Mouse (Mus musculus) kidney, postnatal 14 days (tissue): ENCODE data around the gene Iba57.

Experiments
- DNase-seq: peaks from one replicate; pipeline ENCODE4 v3.0.0; 2022; ENCODE audit warnings: mixed read lengths

Gene Iba57

DNA sequence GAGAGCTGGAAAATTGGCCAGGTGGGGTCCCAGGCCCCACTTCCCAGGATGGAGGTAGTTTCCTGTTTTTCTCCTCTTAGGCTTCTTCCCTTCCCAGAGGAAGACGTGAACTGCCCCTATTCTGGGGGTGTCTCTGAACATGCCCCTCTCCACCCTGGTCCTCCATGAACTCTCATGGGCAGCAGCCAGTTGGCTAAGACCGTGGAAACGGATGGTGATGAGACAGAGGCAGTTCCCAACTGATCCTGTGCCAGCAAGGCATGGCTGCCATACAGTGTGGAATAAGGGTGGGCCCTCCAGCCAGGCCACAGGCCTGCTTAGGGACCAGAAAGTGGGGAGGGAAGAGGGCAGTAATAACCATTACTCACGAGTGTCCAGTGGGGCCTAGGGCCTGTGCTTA lies 7.0 kb upstream of the Iba57 start:
- DNase-seq: no peak

DNA sequence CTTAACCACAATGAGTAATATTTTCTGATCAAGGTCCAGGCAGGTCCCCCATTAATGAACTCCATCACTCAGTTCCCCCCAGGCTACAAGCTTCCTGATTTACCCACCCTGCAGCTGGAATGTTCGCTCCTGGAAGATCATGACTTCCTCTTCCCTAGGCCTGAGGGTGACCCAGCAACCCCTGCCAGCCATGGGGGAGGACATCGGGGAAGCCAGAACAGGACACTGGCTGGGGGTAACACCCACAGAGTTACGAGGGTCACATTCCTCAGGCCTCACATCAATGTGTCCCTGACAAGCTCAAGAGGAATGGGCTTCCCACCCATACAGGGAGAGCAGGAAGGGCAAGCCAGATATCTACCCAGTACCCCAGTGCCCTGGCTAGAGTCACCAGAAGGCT lies 6.3 kb upstream of the Iba57 start:
- DNase-seq: no peak

DNA sequence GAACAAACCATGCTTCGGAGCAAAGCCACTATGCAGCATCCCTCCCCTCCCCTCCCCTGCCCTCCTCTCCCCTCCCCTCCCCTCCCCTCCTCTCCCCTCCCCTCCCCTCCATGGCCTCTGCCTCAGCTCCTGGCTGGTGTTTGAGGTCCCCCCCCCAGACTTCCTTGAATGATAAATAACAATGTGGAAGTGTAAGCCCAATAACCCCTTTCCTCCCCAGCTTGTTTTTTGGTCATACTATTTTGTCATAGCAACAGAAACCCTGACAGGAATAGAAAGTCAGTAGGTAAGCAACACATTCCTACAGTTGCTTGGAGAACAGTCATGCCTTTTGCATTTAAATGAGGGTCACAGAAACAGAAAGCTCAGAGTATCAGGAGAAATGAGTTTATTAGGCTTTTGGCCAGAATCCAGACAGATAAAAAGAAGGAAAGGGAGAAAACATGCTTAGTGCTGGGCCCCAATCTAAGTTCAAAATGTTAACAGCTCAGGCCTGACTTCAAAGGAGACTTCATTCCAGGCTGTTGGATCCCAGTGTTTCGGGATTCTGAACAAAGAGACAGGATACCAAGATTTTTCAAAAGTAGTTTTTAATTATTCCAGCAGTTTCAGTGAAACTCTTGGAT lies 2.2 kb upstream of the Iba57 start:
- DNase-seq: no peak

DNA sequence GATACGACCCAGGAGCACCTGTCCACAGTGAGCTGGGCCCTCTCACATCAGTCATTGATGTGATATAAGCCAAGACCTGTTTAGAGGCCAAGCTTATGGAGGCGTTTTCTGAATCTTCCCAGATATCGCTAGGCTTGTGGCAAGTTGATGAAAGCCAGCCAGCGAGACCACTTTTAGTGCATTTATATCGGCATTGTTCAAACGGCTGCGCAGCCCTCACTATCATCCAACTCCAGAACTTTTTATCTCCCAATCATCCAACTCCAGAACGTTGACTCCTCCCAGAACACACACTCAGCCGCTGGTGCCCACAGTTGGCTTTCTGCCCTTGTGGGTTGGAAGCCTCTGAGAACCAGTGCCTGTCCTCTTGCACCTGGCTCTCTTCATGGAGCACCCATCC lies 845 bp upstream of the Iba57 start:
- no peak for DNase-seq

DNA sequence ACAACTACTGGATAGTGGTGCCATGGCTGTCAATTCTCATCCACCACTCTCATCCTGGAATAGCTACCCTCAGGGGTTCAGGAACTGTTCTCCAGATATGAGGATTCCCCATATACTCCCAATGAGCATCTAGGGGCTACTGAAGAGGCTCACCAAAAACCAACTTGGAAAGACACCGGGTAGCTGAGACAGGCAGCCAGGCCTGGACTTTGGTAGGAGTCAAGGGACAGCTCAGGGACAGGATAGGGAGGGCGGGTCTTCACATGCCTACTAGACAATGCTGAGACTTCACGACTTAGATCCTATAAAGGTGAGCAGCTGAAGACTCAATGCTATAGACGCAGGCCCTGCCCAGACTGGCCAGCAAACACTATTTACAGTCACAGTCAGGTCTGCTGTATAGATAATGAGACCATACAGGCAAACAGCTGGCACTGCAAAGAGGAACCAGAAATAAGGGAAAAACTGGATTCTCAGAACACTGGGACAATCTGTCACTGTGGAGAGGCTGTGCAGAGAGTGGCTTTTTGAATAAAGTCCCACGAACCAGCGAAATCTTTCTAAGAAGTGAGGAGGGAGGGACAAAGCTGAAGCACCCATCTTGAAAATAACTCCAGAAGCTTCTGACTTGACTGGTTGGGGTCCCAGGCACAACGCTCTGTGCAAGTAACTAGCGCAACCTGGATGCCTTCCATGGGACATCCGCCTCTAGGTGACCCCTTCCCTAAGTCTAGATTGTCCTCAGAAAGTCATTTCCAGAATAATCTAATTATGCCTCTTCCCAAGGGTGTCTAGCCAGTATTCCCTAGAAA lies 890 bp downstream of the Iba57 start:
- DNase-seq: no peak

DNA sequence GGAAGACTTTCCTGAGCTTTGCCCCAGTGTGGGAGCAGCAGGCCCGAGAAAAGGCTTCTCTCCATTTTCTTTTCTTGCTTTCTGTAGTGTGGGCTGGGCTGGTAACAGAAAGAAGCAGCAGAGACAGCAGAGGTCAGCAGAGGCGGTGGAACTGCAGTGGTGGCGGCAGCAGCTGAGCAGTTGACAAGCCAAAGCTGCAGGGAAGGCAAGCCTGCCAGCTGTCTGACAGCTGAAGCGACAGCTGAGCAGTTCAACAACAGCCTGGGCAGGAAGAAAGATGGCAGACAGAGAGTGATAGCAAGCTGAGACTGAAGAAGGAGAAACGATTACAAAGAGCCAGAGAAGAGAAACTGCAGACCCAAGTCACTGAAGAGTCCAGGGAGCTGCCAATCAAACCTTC lies 2.1 kb downstream of the Iba57 start:
- DNase-seq: peak; percentile 54

DNA sequence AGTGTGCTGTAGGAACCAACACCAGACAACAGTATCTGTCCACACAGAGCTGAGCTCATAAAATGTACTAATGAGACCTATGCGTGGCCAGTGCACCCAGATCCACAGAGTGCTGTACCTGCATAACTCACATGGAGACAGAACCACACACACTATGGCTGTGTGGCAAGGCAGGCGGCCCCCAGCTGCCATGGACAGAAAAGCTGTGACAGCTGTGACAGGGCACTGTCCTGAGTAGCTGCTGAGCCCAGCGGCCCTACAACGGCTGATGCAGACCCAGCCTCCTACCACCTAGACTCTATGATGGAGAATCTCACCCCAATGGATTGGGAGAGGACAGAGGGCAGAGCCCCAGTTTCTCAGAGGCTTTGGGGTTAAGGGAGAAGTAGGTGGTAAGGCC lies 4.0 kb downstream of the Iba57 start:
- no peak for DNase-seq

DNA sequence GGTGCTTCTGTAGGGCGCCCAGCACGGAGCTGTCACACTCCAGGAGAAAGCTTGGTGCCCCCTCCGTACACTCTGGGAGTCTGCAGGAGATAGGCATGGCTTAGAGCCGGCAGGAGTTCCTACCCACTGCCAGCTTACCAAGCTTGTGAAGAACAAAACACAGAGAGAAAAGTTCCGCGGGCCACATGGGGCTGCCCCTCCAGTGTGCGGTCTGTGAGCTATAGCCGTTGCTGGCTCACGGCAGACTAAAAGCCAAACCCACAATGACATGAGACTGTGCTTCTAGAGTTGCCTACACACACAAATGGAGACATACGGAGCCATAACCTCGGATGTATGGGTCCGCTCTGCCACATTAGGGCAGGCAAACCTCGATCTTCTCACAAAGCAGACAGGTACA lies 4.4 kb downstream of the Iba57 start:
- no peak for DNase-seq

DNA sequence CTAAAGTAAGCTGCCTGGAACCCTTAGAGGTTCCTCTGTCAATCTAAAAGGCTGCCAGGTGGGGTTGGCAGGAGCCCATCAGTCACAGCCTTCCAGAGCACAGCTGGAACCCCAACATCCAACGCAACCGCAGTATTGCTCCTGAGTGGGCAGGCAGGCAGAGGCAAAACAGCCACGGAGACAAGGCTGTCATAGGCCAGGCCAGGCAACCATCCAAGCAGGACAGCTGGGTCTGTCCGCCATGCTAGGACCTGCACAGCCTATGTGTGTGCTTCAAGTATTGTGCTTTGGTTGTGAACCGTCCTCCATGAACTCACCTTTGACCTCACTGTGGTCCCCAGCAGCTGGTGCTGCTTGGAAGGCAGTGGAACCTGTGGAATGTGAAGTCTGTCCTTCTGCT lies 7.6 kb downstream of the Iba57 start:
- no peak for DNase-seq

DNA sequence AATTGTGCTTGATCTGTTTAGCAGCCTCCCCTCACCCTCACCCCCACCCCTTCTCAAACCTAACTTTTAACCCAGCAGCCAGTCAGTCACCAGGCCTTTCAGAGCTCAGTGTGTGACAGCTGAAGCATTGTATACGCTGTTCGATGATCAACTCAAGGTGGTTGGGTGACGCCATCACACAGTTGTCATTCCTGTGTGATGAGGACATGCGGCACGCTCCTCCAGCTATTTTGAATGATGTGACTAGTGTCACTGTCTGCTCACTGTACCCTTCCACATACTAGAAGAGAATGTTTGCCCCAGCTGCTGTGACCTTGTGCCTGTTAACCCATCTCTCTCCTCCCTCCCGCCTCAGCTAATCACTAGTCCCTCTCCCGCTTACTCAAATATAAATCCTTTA lies 9.3 kb downstream of the Iba57 start:
- DNase-seq: no peak

DNA sequence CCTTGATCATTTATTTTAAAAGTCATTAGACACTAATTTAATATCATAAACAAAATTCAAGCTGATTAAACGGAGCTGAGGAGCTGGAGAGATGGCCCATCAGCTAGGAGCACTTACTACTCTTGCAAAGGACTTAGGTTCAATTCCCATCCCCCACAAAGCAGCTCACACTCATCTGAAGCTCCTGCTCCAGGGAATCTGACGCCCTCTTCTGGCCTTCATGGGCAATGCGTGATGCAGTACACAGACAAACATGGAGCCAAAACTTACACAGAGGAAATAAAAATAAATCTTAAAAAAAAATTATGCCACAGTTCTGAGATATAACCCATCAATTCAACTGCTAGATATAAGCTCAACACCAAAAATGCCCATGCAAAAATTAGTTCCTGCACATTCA lies 11.8 kb downstream of the Iba57 start:
- DNase-seq: no peak

DNA sequence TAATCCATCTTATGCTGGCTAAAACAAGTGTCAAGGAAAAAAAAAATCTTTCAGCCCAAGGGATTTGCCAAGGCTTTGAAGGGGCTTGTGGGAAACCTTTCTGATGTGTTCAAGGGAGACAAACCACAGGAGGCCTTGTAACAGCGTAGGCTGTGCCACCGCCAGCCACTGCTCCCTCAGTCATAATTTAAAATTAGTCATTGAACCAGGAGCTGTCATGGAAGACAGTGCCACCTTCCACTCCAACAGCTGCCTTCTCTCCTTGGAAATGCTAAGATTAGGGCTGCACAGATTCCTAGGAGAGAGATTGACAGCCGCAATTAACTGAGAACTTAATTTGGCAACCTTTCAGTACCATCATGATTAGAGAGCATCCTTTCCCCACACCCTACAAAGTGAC lies 14.2 kb downstream of the Iba57 start:
- no peak for DNase-seq

DNA sequence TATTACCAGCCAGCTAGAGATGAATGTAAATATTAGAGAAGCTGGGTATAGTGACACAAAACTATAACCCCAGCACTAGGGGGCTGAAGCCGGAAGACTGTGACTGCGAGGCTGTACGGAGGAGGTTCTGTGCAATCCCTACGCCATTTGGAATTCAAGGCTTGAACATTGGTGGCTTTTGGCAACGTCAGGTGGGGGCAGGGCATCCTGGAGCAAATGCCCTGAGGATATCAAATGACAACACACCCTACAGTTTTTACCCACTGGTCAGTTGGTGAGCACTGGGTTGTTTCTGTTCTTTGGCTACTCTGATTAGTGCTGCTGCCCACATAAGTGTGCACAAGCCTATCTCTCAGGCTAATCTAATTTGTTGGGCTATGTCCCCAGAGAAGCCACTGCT lies 20.6 kb downstream of the Iba57 start:
- no peak for DNase-seq

DNA sequence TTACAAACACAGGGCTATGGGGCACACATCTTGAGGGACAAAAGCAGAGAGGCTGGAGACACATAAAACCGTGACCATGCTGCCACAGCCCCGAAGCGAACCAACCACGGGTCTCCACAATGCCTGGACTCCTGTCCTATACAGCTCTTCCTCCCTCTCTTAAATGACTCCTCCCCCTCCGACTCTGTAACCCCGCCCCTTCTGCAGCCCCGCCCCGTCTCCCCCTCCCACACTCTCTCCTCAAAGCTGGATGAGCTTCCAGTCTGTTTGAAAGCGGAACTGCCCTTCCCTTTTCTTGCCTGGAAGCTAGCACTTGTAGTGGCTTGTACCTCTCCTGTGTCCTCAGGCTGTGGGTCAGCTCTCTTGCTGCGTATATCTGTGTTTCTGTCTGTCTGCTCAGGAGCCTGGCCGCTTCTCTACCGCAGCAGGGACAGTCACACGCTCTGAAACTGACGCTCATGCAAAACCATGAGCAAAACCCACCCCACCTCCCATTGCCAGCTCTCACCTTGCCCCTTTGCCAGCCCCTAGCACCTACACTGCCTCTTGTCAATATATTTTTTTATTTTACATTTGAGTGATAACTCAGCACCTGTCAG lies 21.7 kb downstream of the Iba57 start:
- DNase-seq: no peak

DNA sequence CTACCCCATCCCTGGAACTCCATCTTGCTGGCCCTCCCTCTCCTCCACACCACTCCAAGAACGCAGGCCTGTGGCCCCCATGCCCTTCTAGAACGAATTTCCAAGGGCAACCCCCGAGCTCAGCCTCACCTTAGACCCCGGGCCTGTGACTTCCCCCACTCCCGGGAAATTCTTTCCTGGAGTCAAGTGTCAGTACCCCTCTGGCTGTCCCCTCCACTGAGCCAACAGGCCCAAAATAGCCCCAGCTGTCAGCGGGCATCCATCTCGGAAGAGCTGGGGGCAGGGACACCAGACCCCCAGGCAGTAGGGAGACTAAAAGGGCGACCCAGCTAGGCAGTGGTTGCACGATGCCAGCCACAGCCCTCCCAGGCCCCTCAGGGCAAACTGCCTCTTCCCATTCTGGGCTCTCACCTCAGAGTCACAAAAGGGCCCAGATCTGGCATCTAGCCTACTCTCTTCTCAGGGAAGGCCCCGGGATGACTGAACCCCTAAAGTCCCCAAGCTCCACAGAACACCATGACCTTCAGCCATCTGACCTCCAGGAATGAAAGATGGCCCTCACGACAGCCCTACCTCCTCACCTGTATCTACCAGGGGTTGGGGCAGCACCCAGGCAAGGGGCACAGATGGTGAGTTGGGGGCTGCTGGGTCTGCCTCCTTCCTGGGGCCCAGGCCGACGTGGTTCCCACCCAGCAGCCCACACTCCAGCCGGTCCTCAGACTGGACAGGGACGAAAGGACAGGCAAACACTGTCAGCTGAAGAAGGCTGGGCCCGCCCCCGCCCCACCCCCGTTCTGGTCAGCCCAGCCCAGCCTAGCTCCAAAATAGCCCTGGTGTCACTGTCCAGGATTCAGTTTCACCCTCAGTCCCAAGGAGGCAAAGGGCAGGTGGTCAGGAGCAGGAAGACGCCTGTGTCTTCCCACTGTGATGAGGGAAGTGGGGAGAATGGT lies 24.7 kb downstream of the Iba57 start:
- DNase-seq: no peak

DNA sequence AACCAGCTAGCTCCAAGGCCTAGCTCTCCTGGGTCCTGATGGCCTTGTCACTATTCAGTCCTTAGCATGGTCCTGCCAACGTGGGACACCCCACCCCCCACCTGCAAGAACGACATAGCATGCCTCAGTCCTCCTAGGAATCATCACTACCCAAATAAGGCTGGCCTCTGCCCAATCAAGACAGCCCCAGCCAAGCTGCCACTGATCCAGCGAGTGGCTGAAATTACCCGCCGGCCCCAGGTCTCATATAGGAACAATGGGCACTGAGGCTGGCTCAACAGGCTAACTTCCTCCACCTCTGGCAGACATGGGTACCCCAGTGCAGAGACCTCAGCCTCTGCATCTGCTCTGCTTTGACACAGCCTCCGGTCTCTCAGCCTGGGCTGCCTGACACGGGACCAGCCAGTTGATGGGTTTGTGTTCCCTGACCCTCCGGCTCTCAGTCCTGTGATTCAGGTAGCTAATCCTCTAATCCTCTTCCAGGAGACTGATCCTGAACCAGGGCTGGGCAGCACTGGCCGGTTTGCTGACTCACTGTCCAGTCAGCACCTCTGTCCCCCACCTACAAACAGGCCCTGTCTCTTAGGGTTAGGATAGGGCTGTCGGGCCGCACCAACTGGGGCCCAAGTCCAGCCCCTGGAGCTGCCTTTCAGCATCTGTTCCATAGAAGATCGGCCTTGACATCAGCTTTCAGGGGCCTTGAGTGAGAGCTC lies 26.4 kb downstream of the Iba57 start:
- DNase-seq: no peak

DNA sequence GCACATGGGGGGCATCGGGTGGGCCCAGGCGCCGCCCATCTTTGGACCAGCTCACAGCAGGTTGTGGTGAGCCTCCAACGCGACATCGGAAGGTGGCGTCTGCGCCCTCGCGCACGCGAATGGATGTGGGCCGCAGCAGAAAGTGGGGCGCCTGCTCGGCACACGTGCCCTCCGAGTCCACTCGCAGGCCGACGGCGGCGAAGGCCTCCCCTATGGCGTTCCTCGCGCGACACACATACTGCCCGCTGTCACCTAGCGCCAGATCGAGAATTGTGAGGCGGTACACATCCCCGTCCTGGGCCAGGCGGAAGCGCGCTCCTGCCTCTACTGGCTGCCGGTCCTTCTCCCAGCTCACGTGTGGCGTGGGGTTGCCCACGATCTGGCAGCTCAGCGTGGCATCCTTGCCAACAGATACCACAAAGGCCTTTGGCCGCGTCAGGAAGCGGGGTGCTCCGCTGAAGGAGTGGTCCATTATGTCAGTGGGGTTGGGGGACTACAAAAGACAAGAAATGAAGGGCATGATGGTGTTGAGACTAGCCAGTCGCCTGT lies 27.6 kb downstream of the Iba57 start, which contains the start of gene Obscn:
Gene Obscn (minus strand): TSS at position 499 of the 549 bp plus-strand sequence.
- no peak for DNase-seq

DNA sequence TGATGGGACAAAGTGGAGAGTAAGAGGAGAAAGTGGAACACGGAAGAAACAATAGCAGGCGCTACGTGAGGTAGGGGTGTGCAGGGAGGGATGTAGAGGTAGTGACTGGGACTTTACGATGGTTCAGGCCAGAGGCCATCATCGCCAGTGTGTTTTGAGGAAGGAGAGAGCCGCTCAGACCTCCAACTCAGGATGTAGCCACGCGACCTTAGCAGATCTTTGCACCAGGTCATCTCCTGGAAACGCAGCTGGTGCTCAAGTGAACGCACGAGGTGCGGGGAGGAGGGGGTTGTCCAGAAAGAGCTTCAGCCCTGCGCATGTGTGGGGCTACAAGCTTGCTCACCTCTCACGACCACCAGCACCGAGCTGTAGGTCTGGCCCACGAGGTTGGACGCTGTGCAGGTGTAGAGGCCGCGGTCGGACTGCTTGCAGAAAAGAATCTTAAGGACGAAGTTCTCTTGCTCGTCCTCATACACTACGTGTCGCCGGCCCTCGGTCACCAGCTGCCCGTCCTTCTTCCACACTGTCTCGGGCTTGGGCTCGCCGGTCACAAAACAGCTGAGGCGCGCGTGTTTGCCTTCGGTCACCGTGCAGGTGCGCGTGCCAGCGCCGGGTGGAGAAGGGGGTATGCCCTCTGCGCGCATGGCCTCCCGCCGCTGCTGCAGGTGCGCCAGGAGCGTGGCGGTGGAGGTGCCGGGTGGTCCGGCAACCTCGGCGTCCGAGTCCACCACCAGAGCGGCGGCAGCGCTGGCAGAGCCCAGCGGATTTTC lies 28.3 kb downstream of the Iba57 start:
- no peak for DNase-seq

DNA sequence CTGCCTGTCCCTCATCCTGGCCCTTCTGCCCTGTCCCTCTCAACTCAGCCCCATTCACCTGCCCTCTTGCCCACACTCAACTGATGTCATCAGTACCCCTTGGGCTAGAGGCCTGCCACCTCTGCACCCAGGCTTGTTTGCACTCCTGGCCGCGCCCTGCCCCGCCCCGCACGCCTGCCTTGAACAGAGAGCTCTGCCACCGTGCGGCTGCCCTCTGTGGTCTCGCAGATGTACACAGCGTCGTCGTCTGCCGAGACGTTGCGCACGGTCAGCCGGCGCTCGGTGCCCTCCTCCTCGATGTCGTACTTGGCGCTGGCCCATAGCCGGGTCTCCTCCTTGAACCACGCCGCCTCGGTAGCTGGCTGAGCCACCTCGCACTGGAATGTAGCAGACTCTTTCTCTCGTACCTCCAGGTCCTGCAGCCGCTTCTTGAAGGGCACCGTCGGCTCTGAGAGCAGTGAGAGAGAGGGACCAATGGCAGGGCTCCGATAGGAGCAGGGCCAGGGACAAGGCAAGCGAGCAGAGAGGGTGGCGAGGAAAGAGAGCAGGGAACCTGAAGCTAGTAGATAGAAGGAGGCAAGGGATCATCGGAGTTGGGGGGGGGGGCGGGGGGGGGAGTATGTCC lies 29.1 kb downstream of the Iba57 start:
- DNase-seq: peak; percentile 16

DNA sequence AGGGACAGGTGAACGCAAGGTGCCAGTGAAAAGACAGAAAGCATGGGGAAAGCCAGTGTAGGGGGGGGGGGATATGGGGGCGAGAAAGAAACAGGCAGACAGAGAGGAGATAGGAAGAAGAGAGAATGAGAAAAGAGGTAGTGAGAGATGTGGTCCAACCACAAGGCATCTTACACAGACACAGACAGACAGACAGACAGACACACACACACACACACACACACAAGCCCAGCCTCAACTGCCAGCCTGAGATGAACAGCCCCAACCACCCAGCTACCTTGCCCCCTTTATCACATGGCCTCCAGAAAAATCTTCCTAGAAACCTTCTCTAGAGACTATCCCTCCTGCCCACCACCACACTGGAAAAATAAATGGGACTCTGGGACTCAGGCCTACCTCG lies 31.5 kb downstream of the Iba57 start:
- DNase-seq: no peak
